Mouse (Mus musculus) kidney, postnatal 10 days (tissue): Measurements from ENCODE around the gene Podxl.
A peak's percentile ranks its signal among the peaks of the same experiment; 100 is the strongest.
"Not testable (repeated sequence)": the region's sequence is repeated elsewhere in the genome, so short reads cannot be mapped to it uniquely, and the experiment has no call there.

Source experiments
- DNase-seq: peaks from one replicate; pipeline ENCODE4 v3.0.0; 2021; ENCODE audit warnings: mixed read lengths

Gene Podxl

GRCm38 (mm10) chr6:31564901-31565391 lies 1.2 kb upstream of the Podxl start:
- peak; percentile 47 for DNase-seq

- no peak for DNase-seq
Observed at GRCm38 (mm10) chr6:31564182-31564531, 376 bp upstream of the Podxl start.

- peak; percentile 29 for DNase-seq
Observed at GRCm38 (mm10) chr6:31562371-31563080, 1.3 kb downstream of the Podxl start.

- DNase-seq: not testable (repeated sequence)
Observed at GRCm38 (mm10) chr6:31561948-31562347, 1.8 kb downstream of the Podxl start.

- no peak for DNase-seq
Observed at GRCm38 (mm10) chr6:31560138-31560959, 3.4 kb downstream of the Podxl start.

GRCm38 (mm10) chr6:31556460-31557100 lies 7.2 kb downstream of the Podxl start:
- no peak for DNase-seq

GRCm38 (mm10) chr6:31550876-31551532 lies 12.8 kb downstream of the Podxl start:
- DNase-seq: peak; percentile 49

- peak; percentile 85 for DNase-seq
Observed at GRCm38 (mm10) chr6:31549361-31550051, 14.3 kb downstream of the Podxl start.

GRCm38 (mm10) chr6:31544318-31544717 lies 19.5 kb downstream of the Podxl start:
- DNase-seq: peak; percentile 54

GRCm38 (mm10) chr6:31540018-31540417 lies 23.8 kb downstream of the Podxl start:
- DNase-seq: no peak

GRCm38 (mm10) chr6:31538112-31538511 lies 25.7 kb downstream of the Podxl start:
- DNase-seq: no peak

GRCm38 (mm10) chr6:31537193-31537592 lies 26.6 kb downstream of the Podxl start:
- no peak for DNase-seq

GRCm38 (mm10) chr6:31534705-31535104 lies 29.1 kb downstream of the Podxl start:
- no peak for DNase-seq

- DNase-seq: no peak
Observed at GRCm38 (mm10) chr6:31531880-31532279, 31.9 kb downstream of the Podxl start.

- DNase-seq: no peak
Observed at GRCm38 (mm10) chr6:31528339-31528738, 35.4 kb downstream of the Podxl start.

GRCm38 (mm10) chr6:31527897-31528296 lies 35.9 kb downstream of the Podxl start:
- DNase-seq: peak; percentile 72

- no peak for DNase-seq
Observed at GRCm38 (mm10) chr6:31526929-31527328, 36.9 kb downstream of the Podxl start.

- DNase-seq: peak; percentile 75
Observed at GRCm38 (mm10) chr6:31525231-31525900, 38.4 kb downstream of the Podxl start.

- DNase-seq: no peak
Observed at GRCm38 (mm10) chr6:31524647-31525046, 39.1 kb downstream of the Podxl start.

GRCm38 (mm10) chr6:31524121-31524520 lies 39.7 kb downstream of the Podxl start:
- DNase-seq: no peak

- no peak for DNase-seq
Observed at GRCm38 (mm10) chr6:31523657-31524056, 40.1 kb downstream of the Podxl start.

GRCm38 (mm10) chr6:31523039-31523438 lies 40.7 kb downstream of the Podxl start:
- DNase-seq: no peak
